Mouse (Mus musculus) heart, postnatal 0 days (tissue): ENCODE measurements around the gene Samd15. TPM values are rescaled to one million over a fixed set of nuclear protein-coding genes. Genes with fewer than 3 reads are reported as not detected.

ENCODE experiments used
- ATAC-seq: fragments of 200-750 bp; cut with Nextera tagmentation; 2 replicates; pipeline ENCODE4 v1.8.0; 2017; ENCODE audit warnings: low read depth, moderate number of reproducible peaks, moderate library complexity; ENCODE audit not compliant: insufficient read depth
- DNase-seq: peaks from one replicate; pipeline ENCODE4 v3.0.0-alpha.2; 2016; ENCODE audit warnings: low spot score
- H3K27ac ChIP-seq: fragments of 300-500 bp; sonication (generic); 2 replicates; pipeline ENCODE4 v1.5.1; 2014; ENCODE audit warnings: low read depth, mild to moderate bottlenecking
- H3K27me3 ChIP-seq: fragments of 300-500 bp; sonication (generic); 2 replicates; pipeline ENCODE4 v1.6.1; 2014; ENCODE audit warnings: low read length, mixed read lengths; ENCODE audit not compliant: control insufficient read depth, insufficient read depth
- H3K36me3 ChIP-seq: fragments of 300-500 bp; sonication (generic); replicated peaks from 2 replicates; pipeline ENCODE4 v1.6.1; 2014; ENCODE audit warnings: low read length, mixed read lengths; ENCODE audit not compliant: control insufficient read depth, insufficient read depth
- H3K4me1 ChIP-seq: fragments of 300-500 bp; sonication (generic); 2 replicates; pipeline ENCODE4 v1.6.1; 2014; ENCODE audit warnings: antibody characterized with exemption; ENCODE audit not compliant: control insufficient read depth, insufficient read depth
- H3K4me2 ChIP-seq: fragments of 300-500 bp; sonication (generic); 2 replicates; pipeline ENCODE4 v1.6.1; 2014; ENCODE audit warnings: low read depth, mild to moderate bottlenecking, low read length, moderate library complexity
- H3K4me3 ChIP-seq: fragments of 300-500 bp; sonication (generic); 2 replicates; pipeline ENCODE4 v1.5.1; 2014; ENCODE audit warnings: low read depth, low read length
- H3K9ac ChIP-seq: fragments of 300-500 bp; sonication (generic); replicated peaks from 2 replicates; pipeline ENCODE4 v1.6.1; 2014; ENCODE audit warnings: low read depth, low read length, mixed read lengths
- H3K9me3 ChIP-seq: fragments of 300-500 bp; sonication (generic); replicated peaks from 2 replicates; pipeline ENCODE4 v1.6.1; 2016; ENCODE audit warnings: low read length; ENCODE audit not compliant: control insufficient read depth
- CTCF ChIP-seq: IDR thresholded peaks from 2 replicates; pipeline ENCODE4 v1.5.1; 2016; ENCODE audit warnings: antibody characterized with exemption, control low read depth, low read depth
- EP300 ChIP-seq: IDR thresholded peaks from 2 replicates; pipeline ENCODE4 v1.6.1; 2016; ENCODE audit warnings: antibody characterized with exemption, low read depth
- WGBS: fragments of 180-500 bp; shearing (Covaris S2); extraction: QIAGEN DNeasy Blood & Tissue Kit; methylation state at CpG from one replicate; pipeline ENCODE4 v1.1.7; 2014; 5-methylcytosine and 5-hydroxymethylcytosine counted together
- polyA plus RNA-seq: library from polyadenylated mRNA; unstranded; fragments of >200 nt; fragmentation: Nextera tagmentation; extraction: Ambion mirVana; gene quantifications from 2 replicates; pipeline ENCODE4 v1.2.1, GENCODE M21; 2015
- total RNA-seq: library from RNA; depleted of rRNA; stranded (reverse); fragments of >200 nt; gene quantifications from 2 replicates; pipeline ENCODE4 v1.2.3, GENCODE M21; 2014; ENCODE audit warnings: low replicate concordance

Samd15 gene
- total and polyA plus RNA-seq, 2 experiments from 2014 or later = 0.46 TPM; not detected in 1

GRCm38 (mm10) chr12:87175194-87175946 is 24.2 kb upstream of the Samd15 start:
- Histone ChIP-seq H3K4me2 (no peak overlapping the region), H3K4me3 (no peak overlapping the region), H3K36me3 (peaks cover 26% of the 10 kb centered on the region), H3K9me3 (no peaks in the 10 kb centered on the region), H3K9ac (no peak overlapping the region), H3K4me1 (no peaks in the 10 kb centered on the region), H3K27ac (no peak overlapping the region), H3K27me3 (no peaks in the 10 kb centered on the region)
- ATAC-seq (no peak), DNase-seq (no peak)
- no peak for TF ChIP-seq EP300
- no peak for TF ChIP-seq CTCF
- 55% methylated on average over 4 of the region's 4 CpGs for WGBS

GRCm38 (mm10) chr12:87177631-87178030 is 21.9 kb upstream of the Samd15 start:
- 89% methylated on average over 4 of the region's 4 CpGs for WGBS
- no peaks in the 10 kb centered on the region for H3K4me1 ChIP-seq

GRCm38 (mm10) chr12:87193008-87193407 is 6.5 kb upstream of the Samd15 start:
- no peak for ATAC-seq
- TF ChIP-seq CTCF = no peak
- no peak for TF ChIP-seq EP300

More at GRCm38 (mm10) chr12:87177631-87178030, 21.9 kb upstream of the Samd15 start:
- H3K4me3 ChIP-seq = no peak overlapping the region
- no peaks in the 10 kb centered on the region for H3K9me3 ChIP-seq
- H3K27ac ChIP-seq = no peak overlapping the region
- H3K27me3 ChIP-seq = no peaks in the 10 kb centered on the region
- no peak for ATAC-seq
- TF ChIP-seq EP300 (no peak), CTCF (no peak)
- peaks cover 5% of the 10 kb centered on the region; the same call in 1 of the 2 replicates for H3K36me3 ChIP-seq
- no peak overlapping the region for H3K4me2 ChIP-seq
- no peak for DNase-seq
- H3K9ac ChIP-seq = no peak overlapping the region

GRCm38 (mm10) chr12:87195069-87195468 is 4.5 kb upstream of the Samd15 start:
- Histone ChIP-seq H3K27ac (no peak overlapping the region), H3K27me3 (no peaks in the 10 kb centered on the region), H3K36me3 (no peaks in the 10 kb centered on the region), H3K4me1 (no peaks in the 10 kb centered on the region; the same call in 1 of the 2 replicates), H3K9me3 (no peaks in the 10 kb centered on the region), H3K4me3 (no peak overlapping the region), H3K4me2 (no peak overlapping the region), H3K9ac (no peak overlapping the region)
- DNase-seq = no peak
- TF ChIP-seq EP300 (no peak), CTCF (no peak)
- WGBS = 55% methylated on average over 1 of the region's 1 CpGs
- no peak for ATAC-seq

More at GRCm38 (mm10) chr12:87193008-87193407, 6.5 kb upstream of the Samd15 start:
- H3K4me2 ChIP-seq = no peak overlapping the region
- WGBS = 75% methylated on average over 3 of the region's 3 CpGs
- H3K27me3 ChIP-seq = no peaks in the 10 kb centered on the region
- H3K36me3 ChIP-seq = no peaks in the 10 kb centered on the region
- H3K4me1 ChIP-seq = no peaks in the 10 kb centered on the region
- no peak overlapping the region for H3K4me3 ChIP-seq
- H3K27ac ChIP-seq = no peak overlapping the region
- no peak overlapping the region for H3K9ac ChIP-seq
- DNase-seq = no peak
- H3K9me3 ChIP-seq = no peaks in the 10 kb centered on the region

GRCm38 (mm10) chr12:87196310-87196709 is 3.2 kb upstream of the Samd15 start:
- ATAC-seq (no peak), DNase-seq (no peak)
- no peak overlapping the region for H3K9ac ChIP-seq
- no peaks in the 10 kb centered on the region for H3K36me3 ChIP-seq
- H3K4me1 ChIP-seq = no peaks in the 10 kb centered on the region; the same call in 1 of the 2 replicates
- no peaks in the 10 kb centered on the region for H3K9me3 ChIP-seq
- H3K4me3 ChIP-seq = no peak overlapping the region
- TF ChIP-seq EP300 (no peak), CTCF (no peak)
- H3K27ac ChIP-seq = no peak overlapping the region
- H3K27me3 ChIP-seq = no peaks in the 10 kb centered on the region
- H3K4me2 ChIP-seq = no peak overlapping the region

- ATAC-seq = no peak
- WGBS = 63% methylated on average over 6 of the region's 6 CpGs
- no peak for DNase-seq
- Histone ChIP-seq H3K9me3 (no peaks in the 10 kb centered on the region), H3K9ac (no peak overlapping the region), H3K27me3 (no peaks in the 10 kb centered on the region), H3K27ac (no peak overlapping the region), H3K4me1 (no peaks in the 10 kb centered on the region; the same call in 1 of the 2 replicates), H3K36me3 (no peaks in the 10 kb centered on the region), H3K4me2 (peak overlapping the region; percentile 99), H3K4me3 (peak overlapping the region; percentile 97)
- TF ChIP-seq CTCF (no peak), EP300 (no peak)
Measured at GRCm38 (mm10) chr12:87198792-87199191, 731 bp upstream of the Samd15 start.
